Mouse (Mus musculus) left cerebral cortex, postnatal 36 days (tissue): ENCODE data around the gene Lypd4. TPM values are rescaled to one million over a fixed set of nuclear protein-coding genes. Genes with fewer than 3 reads are reported as not detected.

Experiments
- DNase-seq, 2 experiments: peaks; one replicate each; pipeline ENCODE4 v3.0.0; 2021 to 2022; ENCODE audit warnings: low spot score in 2 of 2, mixed read lengths in 1 of 2
- intact Hi-C: fragments of 180-260 bp; cut with DNase I; formaldehyde crosslinking; loops from one replicate; pipeline ENCODE4 v1.15.1; 2025
- total RNA-seq, 2 experiments: library from RNA; stranded (reverse); gene quantifications; 2 replicates each; pipeline ENCODE4 v1.2.3; 2021

Gene Lypd4
- total RNA-seq, 2 experiments from 2014 or later: not detected

GRCm38 (mm10) chr7:24890281-24891216 is 20.8 kb upstream of the Lypd4 start:
- intact Hi-C loops: loop anchor here (2.0 kb wide), 1 partner anchor 74 kb away; no protein-coding TSS in a partner anchor
- DNase-seq: peak; percentile 53 to 73

GRCm38 (mm10) chr7:24889431-24890220 is 19.9 kb upstream of the Lypd4 start:
- intact Hi-C loops: loop anchor here (2.0 to 10.0 kb wide), 3 partner anchors 75 to 425 kb away; partner anchors contain the start of genes Grik5, Megf8 and Zfp574
- no peak for DNase-seq

- no peak for DNase-seq
- intact Hi-C loops: loop anchor here (10.0 kb wide), 2 partner anchors 188 to 428 kb away; partner anchors contain the start of genes Grik5, Megf8 and Zfp574
Measured at GRCm38 (mm10) chr7:24887096-24887495, 17.4 kb upstream of the Lypd4 start.

- no peak for DNase-seq
- intact Hi-C loops: loop anchor here (10.0 kb wide), 2 partner anchors 189 to 429 kb away; partner anchors contain the start of genes Grik5, Megf8 and Zfp574
Measured at GRCm38 (mm10) chr7:24886308-24886633, 16.5 kb upstream of the Lypd4 start.

GRCm38 (mm10) chr7:24885468-24886307 is 15.9 kb upstream of the Lypd4 start:
- intact Hi-C loops: loop anchor here (10.0 kb wide), 2 partner anchors 189 to 429 kb away; partner anchors contain the start of genes Grik5, Megf8 and Zfp574

GRCm38 (mm10) chr7:24884693-24885291 is 15.1 kb upstream of the Lypd4 start:
- intact Hi-C loops: loop anchor here (10.0 kb wide), 2 partner anchors 190 to 430 kb away; partner anchors contain the start of genes Grik5, Megf8 and Zfp574
- DNase-seq: no peak

More at GRCm38 (mm10) chr7:24885468-24886307, 15.9 kb upstream of the Lypd4 start:
- DNase-seq: no peak

- DNase-seq: peak; percentile 95 to 96
- intact Hi-C loops: loop anchor here (10.0 kb wide), 2 partner anchors 191 to 431 kb away; partner anchors contain the start of genes Grik5, Megf8 and Zfp574
Measured at GRCm38 (mm10) chr7:24883896-24884692, 14.4 kb upstream of the Lypd4 start, which contains the start of gene Rps19. Gene Rps19 (plus strand): TSS chr7:24884371.

- intact Hi-C loops: loop anchor here (10.0 kb wide), 2 partner anchors 192 to 432 kb away; partner anchors contain the start of genes Grik5, Megf8 and Zfp574
- DNase-seq: no peak
Measured at GRCm38 (mm10) chr7:24882416-24883199, 12.9 kb upstream of the Lypd4 start.

GRCm38 (mm10) chr7:24879620-24880019 is 9.9 kb upstream of the Lypd4 start:
- DNase-seq: no peak
- intact Hi-C loops: loop anchor here (5.0 to 10.0 kb wide), 3 partner anchors 47 to 435 kb away; partner anchors contain the start of genes Grik5, Megf8 and Zfp574

- DNase-seq: no peak
- intact Hi-C loops: loop anchor here (5.0 kb wide), 1 partner anchor 45 kb away; no protein-coding TSS in a partner anchor
Measured at GRCm38 (mm10) chr7:24877588-24877987, 7.8 kb upstream of the Lypd4 start.

- no peak for DNase-seq
- intact Hi-C loops: no loop called here
Measured at GRCm38 (mm10) chr7:24869080-24869479, 661 bp downstream of the Lypd4 start.

GRCm38 (mm10) chr7:24864156-24864555 is 5.6 kb downstream of the Lypd4 start:
- intact Hi-C loops: no loop called here
- DNase-seq: no peak

- intact Hi-C loops: no loop called here
Measured at GRCm38 (mm10) chr7:24862853-24863252, 6.9 kb downstream of the Lypd4 start.

GRCm38 (mm10) chr7:24861913-24862312 is 7.8 kb downstream of the Lypd4 start, which contains the start of gene Gm9844:
Gene Gm9844 (plus strand): TSS chr7:24862213.
- intact Hi-C loops: no loop called here

More at GRCm38 (mm10) chr7:24862853-24863252, 6.9 kb downstream of the Lypd4 start:
- no peak for DNase-seq

GRCm38 (mm10) chr7:24859234-24859633 is 10.5 kb downstream of the Lypd4 start:
- intact Hi-C loops: no loop called here
- DNase-seq: no peak

More at GRCm38 (mm10) chr7:24861913-24862312, 7.8 kb downstream of the Lypd4 start, which contains the start of gene Gm9844:
- no peak for DNase-seq

- no peak for DNase-seq
- intact Hi-C loops: no loop called here
Measured at GRCm38 (mm10) chr7:24856460-24857120, 13.2 kb downstream of the Lypd4 start.
